Mouse (Mus musculus) small intestine, adult 2 months (tissue): ENCODE data around the gene Epha4.

ENCODE experiments used
- CTCF ChIP-seq: fragments of 200-500 bp; IDR thresholded peaks from 2 replicates; pipeline ENCODE4 v1.5.1; 2012; ENCODE audit warnings: low read depth, mild to moderate bottlenecking, control low read depth, inconsistent platforms, low read length, moderate library complexity, mixed read lengths; ENCODE audit not compliant: insufficient replicate concordance, insufficient read length; ENCODE audit errors: extremely low read depth
- POLR2A ChIP-seq: fragments of 200-500 bp; IDR thresholded peaks from 2 replicates; pipeline ENCODE4 v1.6.1; 2012; ENCODE audit warnings: low read depth, mild to moderate bottlenecking, control low read depth, inconsistent platforms, low read length, moderate library complexity

DNA sequence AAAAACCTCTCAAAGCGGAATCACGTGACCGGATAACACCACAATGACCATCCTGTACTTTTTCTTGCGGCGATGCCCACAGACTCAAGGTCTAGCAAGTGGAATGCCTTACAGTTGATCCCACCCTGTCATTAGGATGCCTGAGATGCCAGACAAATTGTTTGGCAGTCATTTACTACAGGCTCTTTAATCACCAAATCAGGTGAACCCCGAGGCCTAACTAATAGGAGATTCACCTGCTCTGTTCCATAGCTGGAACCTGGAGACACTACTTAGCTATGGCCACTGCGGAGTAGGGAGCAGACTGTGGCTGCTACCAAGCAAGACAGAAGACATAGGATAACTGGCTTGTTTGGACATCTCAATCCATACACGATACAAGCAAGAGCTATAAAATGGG is 9.6 kb downstream of the Epha4 start:
- TF ChIP-seq CTCF = no peak
- TF ChIP-seq POLR2A = no peak
